Mouse (Mus musculus): ENCODE data around the gene Nufip1.

Gene Nufip1

GRCm38 (mm10) chr14:76110396-76111221, at the start of gene Nufip1, which contains the start of gene Gpalpp1:
TSS of gene Nufip1 (plus strand) at chr14:76110891.
TSS of gene Gpalpp1 (minus strand) at chr14:76110760.
- in situ Hi-C loops (cut with MboI; ENCODE audit: unreplicated experiment in 2 of 2) = loop anchor here in 1 of 2 experiments (25.0 kb wide), 2 partner anchors 823 to 1373 kb away; partner anchors contain the start of genes Esd and Zc3h13

GRCm38 (mm10) chr14:76067237-76067636, 43.5 kb upstream of the Nufip1 start:
- in situ Hi-C loops (cut with MboI; ENCODE audit: unreplicated experiment in 2 of 2) = no loop called here

- in situ Hi-C loops (cut with MboI; ENCODE audit: unreplicated experiment in 2 of 2) = no loop called here
Measured at GRCm38 (mm10) chr14:76068296-76068695, 42.4 kb upstream of the Nufip1 start.

- in situ Hi-C loops (cut with MboI; ENCODE audit: unreplicated experiment in 2 of 2) = no loop called here
Measured at GRCm38 (mm10) chr14:76069296-76069695, 41.4 kb upstream of the Nufip1 start.

GRCm38 (mm10) chr14:76072626-76073025, 38.1 kb upstream of the Nufip1 start:
- in situ Hi-C loops (cut with MboI; ENCODE audit: unreplicated experiment in 2 of 2) = loop anchor here in 1 of 2 experiments (10.0 kb wide), 1 partner anchor 198 kb away; no protein-coding TSS in a partner anchor

GRCm38 (mm10) chr14:76074206-76074605, 36.5 kb upstream of the Nufip1 start:
- in situ Hi-C loops (cut with MboI; ENCODE audit: unreplicated experiment in 2 of 2) = loop anchor here in 1 of 2 experiments (10.0 kb wide), 1 partner anchor 199 kb away; no protein-coding TSS in a partner anchor

- in situ Hi-C loops (cut with MboI; ENCODE audit: unreplicated experiment in 2 of 2) = loop anchor here (5.0 to 25.0 kb wide), 3 partner anchors 178 to 738 kb away; no protein-coding TSS in a partner anchor
Measured at GRCm38 (mm10) chr14:76075721-76076120, 35.0 kb upstream of the Nufip1 start.

GRCm38 (mm10) chr14:76076602-76077001, 34.1 kb upstream of the Nufip1 start:
- in situ Hi-C loops (cut with MboI; ENCODE audit: unreplicated experiment in 2 of 2) = loop anchor here (5.0 to 25.0 kb wide), 3 partner anchors 179 to 739 kb away; no protein-coding TSS in a partner anchor

- in situ Hi-C loops (cut with MboI; ENCODE audit: unreplicated experiment in 2 of 2) = loop anchor here (5.0 to 25.0 kb wide), 3 partner anchors 180 to 740 kb away; no protein-coding TSS in a partner anchor
Measured at GRCm38 (mm10) chr14:76077088-76077491, 33.6 kb upstream of the Nufip1 start.

- in situ Hi-C loops (cut with MboI; ENCODE audit: unreplicated experiment in 2 of 2) = loop anchor here in 1 of 2 experiments (25.0 kb wide), 1 partner anchor 744 kb away; no protein-coding TSS in a partner anchor
Measured at GRCm38 (mm10) chr14:76081451-76081850, 29.2 kb upstream of the Nufip1 start.

- in situ Hi-C loops (cut with MboI; ENCODE audit: unreplicated experiment in 2 of 2) = loop anchor here in 1 of 2 experiments (25.0 kb wide), 1 partner anchor 745 kb away; no protein-coding TSS in a partner anchor
Measured at GRCm38 (mm10) chr14:76082086-76082636, 28.5 kb upstream of the Nufip1 start.

- in situ Hi-C loops (cut with MboI; ENCODE audit: unreplicated experiment in 2 of 2) = loop anchor here in 1 of 2 experiments (25.0 kb wide), 1 partner anchor 747 kb away; no protein-coding TSS in a partner anchor
Measured at GRCm38 (mm10) chr14:76084188-76084587, 26.5 kb upstream of the Nufip1 start.

- in situ Hi-C loops (cut with MboI; ENCODE audit: unreplicated experiment in 2 of 2) = loop anchor here in 1 of 2 experiments (25.0 kb wide), 1 partner anchor 760 kb away; no protein-coding TSS in a partner anchor
Measured at GRCm38 (mm10) chr14:76097244-76097643, 13.4 kb upstream of the Nufip1 start.

- in situ Hi-C loops (cut with MboI; ENCODE audit: unreplicated experiment in 2 of 2) = loop anchor here in 1 of 2 experiments (25.0 kb wide), 1 partner anchor 761 kb away; no protein-coding TSS in a partner anchor
Measured at GRCm38 (mm10) chr14:76097815-76098214, 12.9 kb upstream of the Nufip1 start.

- in situ Hi-C loops (cut with MboI; ENCODE audit: unreplicated experiment in 2 of 2) = loop anchor here in 1 of 2 experiments (25.0 kb wide), 1 partner anchor 762 kb away; no protein-coding TSS in a partner anchor
Measured at GRCm38 (mm10) chr14:76099543-76099942, 11.1 kb upstream of the Nufip1 start.

- in situ Hi-C loops (cut with MboI; ENCODE audit: unreplicated experiment in 2 of 2) = loop anchor here in 1 of 2 experiments (25.0 kb wide), 2 partner anchors 828 to 1378 kb away; partner anchors contain the start of genes Esd and Zc3h13
Measured at GRCm38 (mm10) chr14:76115744-76116143, 5.1 kb downstream of the Nufip1 start.

GRCm38 (mm10) chr14:76118963-76119362, 8.3 kb downstream of the Nufip1 start:
- in situ Hi-C loops (cut with MboI; ENCODE audit: unreplicated experiment in 2 of 2) = loop anchor here in 1 of 2 experiments (25.0 kb wide), 2 partner anchors 832 to 1382 kb away; partner anchors contain the start of genes Esd and Zc3h13

- in situ Hi-C loops (cut with MboI; ENCODE audit: unreplicated experiment in 2 of 2) = loop anchor here (10.0 to 25.0 kb wide), 3 partner anchors 354 to 1383 kb away; partner anchors contain the start of genes Esd (in 1 of the 2) and Zc3h13 (in 1 of the 2)
Measured at GRCm38 (mm10) chr14:76120472-76120871, 9.8 kb downstream of the Nufip1 start.

- in situ Hi-C loops (cut with MboI; ENCODE audit: unreplicated experiment in 2 of 2) = loop anchor here (10.0 to 25.0 kb wide), 3 partner anchors 353 to 1385 kb away; partner anchors contain the start of genes Esd (in 1 of the 2) and Zc3h13 (in 1 of the 2)
Measured at GRCm38 (mm10) chr14:76121901-76122662, 11.4 kb downstream of the Nufip1 start.
